In the genomic region with DNA sequence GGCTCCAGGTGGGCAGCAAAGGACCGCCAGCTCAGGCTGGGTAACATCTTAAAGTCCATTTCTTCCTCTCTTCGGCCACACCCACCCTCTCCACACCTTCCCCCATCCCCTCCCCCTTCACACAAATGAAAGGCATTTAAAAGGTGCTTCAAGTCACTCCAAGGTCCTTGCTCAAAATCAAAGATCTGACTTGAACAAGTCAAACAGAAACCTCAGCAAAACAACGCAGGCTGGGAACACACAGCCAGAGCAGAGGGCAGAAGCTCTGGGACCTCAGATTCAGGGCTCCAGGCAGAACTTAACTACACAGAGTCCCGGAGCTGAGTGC, we compare ENCODE assay signal across 18 mouse cellular contexts. TPM values are rescaled to one million over a fixed set of nuclear protein-coding genes. Genes with fewer than 3 reads are reported as not detected.
DNase-seq lines count a peak whose midpoint lies in the region; ATAC-seq lines count a peak whose summit lies in the region.
"Had no signal": no experiment of that assay in that cellular context is flagged by ENCODE, and none has a peak within 500 bp of the region (broad histone marks: within the 10 kb centered on the region; RNA-seq: fewer than 3 reads in every experiment).

No protein-coding gene starts in this region.

- peak; percentile 1 for DNase-seq in gastrocnemius, postnatal 14 days
- DNase-seq in gastrocnemius, postnatal 4 days (ENCODE audit: low spot score in 2 of 2): no peak
- DNase-seq in kidney, postnatal 25 days: no peak
- DNase-seq in lung, postnatal 14 days: peak; percentile 40
- DNase-seq in layer of hippocampus, adult 9-10 months (ENCODE audit: low spot score): no peak
- DNase-seq: cerebellum, postnatal 14 days; gastrocnemius, postnatal 25 days; thymus, postnatal 36 days had no signal

- H3K9ac ChIP-seq in kidney, embryonic 14.5 days (ENCODE audit: low read depth, low read length): no peak overlapping the region
- H3K9ac ChIP-seq in embryonic facial prominence, embryonic 13.5 days: peak overlapping the region; percentile 44; the same call in 1 of the 2 replicates
- H3K9ac ChIP-seq: intestine, embryonic 15.5 days; midbrain, embryonic 13.5 days had no signal

- intact Hi-C loops in gastrocnemius, postnatal 14 days (cut with DNase I; ENCODE audit: low total_unique reads): no loop called here

- ATAC-seq in kidney, embryonic 14.5 days (ENCODE audit: low FRiP score, low TSS enrichment): no peak
- ATAC-seq in embryonic facial prominence, embryonic 13.5 days (ENCODE audit: insufficient number of reproducible peaks, insufficient read depth, low FRiP score, low TSS enrichment, low read depth): no peak
- ATAC-seq in cerebellum, adult (ENCODE audit: insufficient number of reproducible peaks, low FRiP score, low TSS enrichment): no peak
- ATAC-seq: activated CD4-positive, CD25-positive, alpha-beta regulatory T cell, adult 4 months had no signal

- H3K36me3 ChIP-seq in kidney, embryonic 14.5 days (ENCODE audit: control insufficient read depth, insufficient read depth, low read length): peaks cover 19% of the 10 kb centered on the region
- peaks cover 50% of the 10 kb centered on the region for H3K36me3 ChIP-seq in embryonic facial prominence, embryonic 13.5 days

- peaks cover 20% of the 10 kb centered on the region for H3K4me1 ChIP-seq in kidney, embryonic 14.5 days (ENCODE audit: control insufficient read depth, insufficient read depth, low read length)
- peaks cover 16% of the 10 kb centered on the region for H3K4me1 ChIP-seq in embryonic facial prominence, embryonic 13.5 days

- H3K4me2 ChIP-seq in kidney, embryonic 14.5 days (replicated peaks; ENCODE audit: low read depth, low read length): no peak overlapping the region; the same call in 1 of the 2 replicates
- H3K4me2 ChIP-seq in embryonic facial prominence, embryonic 13.5 days: no peak overlapping the region
- H3K4me2 ChIP-seq: intestine, embryonic 15.5 days; liver, embryonic 11.5 days; midbrain, embryonic 13.5 days had no signal

- H3K27ac ChIP-seq in kidney, embryonic 14.5 days (ENCODE audit: low read depth, low read length): peak overlapping the region; percentile 73; the same call in 1 of the 2 replicates
- H3K27ac ChIP-seq in embryonic facial prominence, embryonic 13.5 days: peak overlapping the region; percentile 73; the same call in 1 of the 2 replicates
- H3K27ac ChIP-seq: intestine, embryonic 15.5 days; left cerebral cortex, adult 2 months; midbrain, embryonic 13.5 days had no signal

- H3K27me3 ChIP-seq in kidney, embryonic 14.5 days (ENCODE audit: control insufficient read depth, insufficient read depth, low read length): no peaks in the 10 kb centered on the region
- no peaks in the 10 kb centered on the region for H3K27me3 ChIP-seq in embryonic facial prominence, embryonic 13.5 days
- H3K27me3 ChIP-seq: intestine, embryonic 15.5 days; midbrain, embryonic 13.5 days had no signal

- no peak overlapping the region for H3K4me3 ChIP-seq in kidney, embryonic 14.5 days (ENCODE audit: low read length)
- H3K4me3 ChIP-seq in embryonic facial prominence, embryonic 13.5 days: no peak overlapping the region
- H3K4me3 ChIP-seq: intestine, embryonic 15.5 days; left cerebral cortex, adult 2 months; midbrain, embryonic 13.5 days; myocyte had no signal

- WGBS in kidney, embryonic 14.5 days: 35% methylated on average over 4 of the region's 4 CpGs
- 49% methylated on average over 4 of the region's 4 CpGs for WGBS in embryonic facial prominence, embryonic 13.5 days

- no peaks in the 10 kb centered on the region for H3K9me3 ChIP-seq in kidney, embryonic 14.5 days (ENCODE audit: control insufficient read depth, low read length)
- H3K9me3 ChIP-seq in embryonic facial prominence, embryonic 13.5 days: no peaks in the 10 kb centered on the region
- H3K9me3 ChIP-seq: intestine, embryonic 15.5 days had no signal

RNA-seq across cellular contexts. Expression of a gene that starts 52.9 kb away (rescaled TPM):
- total RNA-seq in gastrocnemius, postnatal 14 days (2021): under 1 TPM; 0.18 to 0.27 TPM
- total RNA-seq in gastrocnemius, postnatal 4 days (2021): 1 to 10 TPM; 3.5 to 4.1 TPM
- 2.6 and 4.6 TPM in 2 replicates for polyA plus RNA-seq in kidney, embryonic 14.5 days (2014; fragmentation: Nextera tagmentation; extraction: Ambion mirVana)
- polyA plus RNA-seq in embryonic facial prominence, embryonic 13.5 days (2015; fragmentation: Nextera tagmentation; extraction: Ambion mirVana): 4.2 and 5.4 TPM in 2 replicates
- total RNA-seq: neutrophil, adult 5-6 weeks had no signal
- polyA plus RNA-seq: activated CD4-positive, CD25-positive, alpha-beta regulatory T cell, adult 4 months had no signal

Comparison
In these comparisons a context has a peak if more than half of its experiments do, and no peak if none do; other contexts are left out.
1. DNase-seq: peak in gastrocnemius, postnatal 14 days (single experiment) and lung, postnatal 14 days (single experiment); none in gastrocnemius, postnatal 4 days (0 of 2), kidney, postnatal 25 days (0 of 2) and layer of hippocampus, adult 9-10 months (single experiment).